Mouse (Mus musculus): ENCODE data around the gene Slc43a1.

- TF ChIP-seq CTCF (IDR thresholded peaks at IDR 0.05; ENCODE audit: borderline replicate concordance, insufficient read depth, low read length) (no peak), POLR2A (IDR thresholded peaks at IDR 0.05; ENCODE audit: low read depth, low read length) (no peak)
Measured at GRCm38 (mm10) chr2:84893359-84893758, 54.7 kb downstream of the Slc43a1 start.
